Mouse (Mus musculus) liver, embryonic 14.5 days (tissue): Measurements from ENCODE around the gene Lmx1b.

Experiments
- CTCF ChIP-seq: IDR thresholded peaks from 2 replicates; pipeline ENCODE4 v1.5.1; 2016; ENCODE audit warnings: antibody characterized with exemption, low read depth, control low read depth
- EP300 ChIP-seq: IDR thresholded peaks from 2 replicates; pipeline ENCODE4 v1.6.1; 2016; ENCODE audit warnings: antibody characterized with exemption, low read depth

DNA sequence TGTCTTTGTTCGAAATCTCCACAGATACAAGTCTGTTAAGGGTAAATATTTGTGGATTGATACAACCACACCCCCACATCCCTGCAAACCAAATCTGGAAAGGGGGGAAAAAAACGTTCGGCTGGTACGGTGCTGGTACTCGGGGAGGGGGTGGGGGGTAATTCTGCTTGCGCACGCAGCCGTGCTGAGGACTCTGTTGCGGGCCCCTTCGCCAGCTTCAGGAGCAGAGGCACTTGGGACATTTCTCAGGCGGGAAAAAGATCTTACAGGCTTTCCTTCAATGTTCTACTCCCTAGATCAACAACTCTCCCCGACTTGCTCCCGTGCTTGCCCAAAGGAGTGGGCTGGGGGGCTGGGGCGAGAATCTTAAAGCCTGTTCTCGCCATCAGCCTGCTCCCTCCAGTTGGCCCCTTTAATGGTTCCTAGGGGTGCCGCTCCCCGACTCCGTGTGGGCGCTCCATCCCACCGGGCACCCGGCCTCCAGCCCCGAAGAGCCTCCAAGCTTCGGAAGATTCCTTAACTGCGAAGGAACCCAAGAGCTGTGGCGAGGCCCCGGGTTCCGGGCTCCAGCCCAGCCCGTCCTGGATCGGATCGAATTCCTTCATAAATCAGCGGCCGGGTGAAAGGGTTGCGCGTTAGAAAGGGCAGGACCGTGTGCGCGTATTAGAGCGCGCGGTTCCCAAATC, 9.1 kb downstream of the Lmx1b start:
- TF ChIP-seq CTCF = no peak
- no peak for TF ChIP-seq EP300
